In the genomic region with DNA sequence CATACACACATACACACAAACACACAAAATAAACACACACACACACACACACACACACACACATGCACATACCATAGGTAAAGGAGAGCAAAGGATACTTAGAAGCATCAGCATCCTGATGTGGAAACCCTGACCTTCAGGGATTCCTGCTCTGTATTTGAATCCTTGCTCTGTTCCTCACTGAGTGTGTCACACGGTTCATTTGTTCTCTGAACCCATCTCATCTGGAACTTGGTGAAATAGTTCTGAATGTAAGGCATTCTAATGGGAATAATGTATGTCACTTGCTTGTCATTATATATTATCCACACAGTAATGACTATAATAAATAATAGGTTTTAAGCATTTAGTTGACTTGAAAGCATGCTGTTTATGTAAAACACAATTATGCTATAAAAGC, we compare ENCODE assay signal across 19 mouse cellular contexts.
"Had no signal": no experiment of that assay in that cellular context is flagged by ENCODE, and none has a peak within 500 bp of the region (broad histone marks: within the 10 kb centered on the region; RNA-seq: fewer than 3 reads in every experiment).

No protein-coding gene starts in this region.

- DNase-seq: liver; liver, embryonic 13.5 days; liver, postnatal 0 days; lung, adult 2 months; lung, postnatal 14 days; lung, postnatal 36 days; right cerebral cortex, postnatal 14 days; thymus, adult 2 months; thymus, postnatal 25 days; thymus, postnatal 4 days had no signal

- H3K9me3 ChIP-seq: liver, embryonic 13.5 days; liver, embryonic 15.5 days; lung, embryonic 15.5 days; megakaryocyte, embryonic 14.5 days; neural tube, embryonic 12.5 days; stomach, embryonic 15.5 days had no signal

- H3K36me3 ChIP-seq: liver, embryonic 13.5 days; liver, embryonic 15.5 days; lung, embryonic 15.5 days; neural tube, embryonic 12.5 days; stomach, embryonic 15.5 days had no signal

- H3K4me2 ChIP-seq: liver, embryonic 11.5 days; liver, embryonic 13.5 days; liver, embryonic 15.5 days; lung, embryonic 15.5 days; neural tube, embryonic 12.5 days; stomach, embryonic 15.5 days had no signal

- H3K4me3 ChIP-seq: liver, embryonic 13.5 days; liver, embryonic 15.5 days; lung, embryonic 15.5 days; megakaryocyte, embryonic 14.5 days; neural tube, embryonic 12.5 days; stomach, embryonic 15.5 days had no signal

- ATAC-seq: liver, postnatal 0 days; lung, postnatal 0 days had no signal

- H3K27ac ChIP-seq: liver, embryonic 13.5 days; liver, embryonic 15.5 days; lung, embryonic 15.5 days; macrophage; neural tube, embryonic 12.5 days; stomach, embryonic 15.5 days; stomach, postnatal 0 days had no signal

- H3K27me3 ChIP-seq: liver, embryonic 13.5 days; liver, embryonic 15.5 days; lung, embryonic 15.5 days; megakaryocyte, embryonic 14.5 days; neural tube, embryonic 12.5 days; stomach, embryonic 15.5 days had no signal

- H3K4me1 ChIP-seq: liver, embryonic 13.5 days; liver, embryonic 15.5 days; lung, embryonic 15.5 days; megakaryocyte, embryonic 14.5 days; neural tube, embryonic 12.5 days; stomach, embryonic 15.5 days had no signal

- H3K9ac ChIP-seq: liver, embryonic 13.5 days; liver, embryonic 15.5 days; liver, postnatal 0 days; lung, embryonic 15.5 days; neural tube, embryonic 12.5 days; stomach, embryonic 15.5 days had no signal
